Mouse (Mus musculus) intestine, embryonic 14.5 days (tissue): ENCODE measurements at regions not wholly inside any gene's neighbourhood (a gene's known extent, or its start where the extent isn't known, plus 50 kb on each side); places are given as distances from the start of the nearest gene placed in this dataset.

Experiments
- ATAC-seq: fragments of 200-750 bp; cut with Nextera tagmentation; replicated peaks from 2 replicates; pipeline ENCODE4 v1.8.0; 2017; ENCODE audit warnings: low read depth, moderate number of reproducible peaks, moderate TSS enrichment, moderate library complexity; ENCODE audit not compliant: low FRiP score, low TSS enrichment
- DNase-seq: peaks from one replicate; pipeline ENCODE4 v3.0.0-alpha.2; 2018; ENCODE audit warnings: low spot score
- H3K27ac ChIP-seq: fragments of 300-500 bp; sonication (generic); 2 replicates; pipeline ENCODE4 v1.5.1; 2014; ENCODE audit warnings: low read depth, mild to moderate bottlenecking, control low read depth
- H3K27me3 ChIP-seq: fragments of 300-500 bp; sonication (generic); replicated peaks from 2 replicates; pipeline ENCODE4 v1.6.1; 2014; ENCODE audit warnings: low read length, control low read depth; ENCODE audit not compliant: control insufficient read depth, insufficient read depth
- H3K36me3 ChIP-seq: fragments of 300-500 bp; sonication (generic); 2 replicates; pipeline ENCODE4 v1.6.1; 2014; ENCODE audit warnings: low read length, control low read depth; ENCODE audit not compliant: control insufficient read depth, insufficient read depth
- H3K4me1 ChIP-seq: fragments of 300-500 bp; sonication (generic); replicated peaks from 2 replicates; pipeline ENCODE4 v1.6.1; 2014; ENCODE audit warnings: low read length, control low read depth, mixed read lengths; ENCODE audit not compliant: control insufficient read depth, insufficient read depth
- H3K4me2 ChIP-seq: fragments of 300-500 bp; sonication (generic); 2 replicates; pipeline ENCODE4 v1.6.1; 2014; ENCODE audit warnings: low read length
- H3K4me3 ChIP-seq: fragments of 300-500 bp; sonication (generic); 2 replicates; pipeline ENCODE4 v1.5.1; 2014; ENCODE audit warnings: low read depth, low read length, control low read depth, mixed read lengths
- H3K9ac ChIP-seq: fragments of 300-500 bp; sonication (generic); 2 replicates; pipeline ENCODE4 v1.6.1; 2014; ENCODE audit warnings: mild to moderate bottlenecking, low read length
- H3K9me3 ChIP-seq: fragments of 300-500 bp; sonication (generic); 2 replicates; pipeline ENCODE4 v1.6.1; 2016; ENCODE audit warnings: low read length, control low read depth; ENCODE audit not compliant: control insufficient read depth
- WGBS: fragments of 180-500 bp; shearing (Covaris S2); extraction: QIAGEN DNeasy Blood & Tissue Kit; methylation state at CpG from one replicate; pipeline ENCODE4 v1.1.7; 2014; 5-methylcytosine and 5-hydroxymethylcytosine counted together

GRCm38 (mm10) chr3:35232487-35232886, 521.4 kb upstream of the Atp11b start:
- no peak overlapping the region for H3K9ac ChIP-seq
- H3K27me3 ChIP-seq = no peaks in the 10 kb centered on the region
- no peak overlapping the region for H3K27ac ChIP-seq
- DNase-seq (no peak), ATAC-seq (no peak)
- no peaks in the 10 kb centered on the region for H3K4me1 ChIP-seq
- H3K4me3 ChIP-seq = no peak overlapping the region
- no peaks in the 10 kb centered on the region for H3K36me3 ChIP-seq
- H3K9me3 ChIP-seq = no peaks in the 10 kb centered on the region
- H3K4me2 ChIP-seq = no peak overlapping the region
- WGBS = 62% methylated on average over 1 of the region's 1 CpGs

- Histone ChIP-seq H3K9ac (no peak overlapping the region), H3K27me3 (no peaks in the 10 kb centered on the region), H3K27ac (no peak overlapping the region), H3K4me1 (no peaks in the 10 kb centered on the region), H3K4me3 (no peak overlapping the region), H3K9me3 (no peaks in the 10 kb centered on the region), H3K36me3 (no peaks in the 10 kb centered on the region), H3K4me2 (no peak overlapping the region)
- peak; percentile 27 for DNase-seq
- 62% methylated on average over 3 of the region's 3 CpGs for WGBS
- ATAC-seq = no peak
These were observed 518.8 kb upstream of the Atp11b start for GRCm38 (mm10) chr3:35235066-35235465.

GRCm38 (mm10) chr3:35235772-35236171, 518.1 kb upstream of the Atp11b start:
- H3K27ac ChIP-seq = no peak overlapping the region
- no peak overlapping the region for H3K9ac ChIP-seq
- WGBS = 58% methylated on average over 5 of the region's 5 CpGs
- no peaks in the 10 kb centered on the region for H3K36me3 ChIP-seq
- H3K4me3 ChIP-seq = no peak overlapping the region
- H3K4me1 ChIP-seq = no peaks in the 10 kb centered on the region
- ATAC-seq (no peak), DNase-seq (peak; percentile 29)
- H3K27me3 ChIP-seq = no peaks in the 10 kb centered on the region
- no peaks in the 10 kb centered on the region for H3K9me3 ChIP-seq
- no peak overlapping the region for H3K4me2 ChIP-seq

GRCm38 (mm10) chr3:35237342-35237741, 516.6 kb upstream of the Atp11b start:
- H3K9ac ChIP-seq = no peak overlapping the region
- DNase-seq = peak; percentile 10
- WGBS = 75% methylated on average over 6 of the region's 6 CpGs

GRCm38 (mm10) chr3:35242349-35242748, 511.6 kb upstream of the Atp11b start:
- Histone ChIP-seq H3K36me3 (no peaks in the 10 kb centered on the region), H3K9ac (no peak overlapping the region), H3K4me3 (no peak overlapping the region), H3K27ac (no peak overlapping the region), H3K27me3 (no peaks in the 10 kb centered on the region), H3K9me3 (no peaks in the 10 kb centered on the region), H3K4me1 (no peaks in the 10 kb centered on the region), H3K4me2 (no peak overlapping the region)
- ATAC-seq = no peak
- 35% methylated on average over 6 of the region's 6 CpGs for WGBS
- no peak for DNase-seq

More at GRCm38 (mm10) chr3:35237342-35237741, 516.6 kb upstream of the Atp11b start:
- H3K27me3 ChIP-seq = no peaks in the 10 kb centered on the region
- no peaks in the 10 kb centered on the region for H3K9me3 ChIP-seq
- no peak overlapping the region for H3K27ac ChIP-seq
- H3K4me2 ChIP-seq = no peak overlapping the region
- no peaks in the 10 kb centered on the region for H3K36me3 ChIP-seq
- no peak for ATAC-seq
- no peak overlapping the region for H3K4me3 ChIP-seq
- H3K4me1 ChIP-seq = no peaks in the 10 kb centered on the region

GRCm38 (mm10) chr3:35242871-35243529, 510.9 kb upstream of the Atp11b start:
- 79% methylated on average over 10 of the region's 10 CpGs for WGBS
- ATAC-seq (no peak), DNase-seq (no peak)
- no peak overlapping the region for H3K4me2 ChIP-seq
- H3K4me1 ChIP-seq = no peaks in the 10 kb centered on the region
- H3K4me3 ChIP-seq = no peak overlapping the region
- H3K36me3 ChIP-seq = no peaks in the 10 kb centered on the region
- no peaks in the 10 kb centered on the region for H3K27me3 ChIP-seq
- no peaks in the 10 kb centered on the region for H3K9me3 ChIP-seq
- no peak overlapping the region for H3K9ac ChIP-seq
- H3K27ac ChIP-seq = no peak overlapping the region

- H3K9ac ChIP-seq = no peak overlapping the region
- no peak overlapping the region for H3K4me2 ChIP-seq
- ATAC-seq (no peak), DNase-seq (no peak)
- H3K27ac ChIP-seq = no peak overlapping the region
- no peaks in the 10 kb centered on the region for H3K9me3 ChIP-seq
- H3K27me3 ChIP-seq = no peaks in the 10 kb centered on the region
- H3K4me3 ChIP-seq = no peak overlapping the region
- WGBS = 40% methylated on average over 8 of the region's 8 CpGs
- 0 out of 2 replicates have a peak, but pooled peaks cover 2% of the 10 kb centered on the region for H3K4me1 ChIP-seq
- H3K36me3 ChIP-seq = no peaks in the 10 kb centered on the region
These were observed 508.9 kb upstream of the Atp11b start for GRCm38 (mm10) chr3:35245003-35245402.

GRCm38 (mm10) chr3:35245946-35246665, 507.8 kb upstream of the Atp11b start:
- no peak overlapping the region for H3K9ac ChIP-seq
- no peak overlapping the region for H3K27ac ChIP-seq
- DNase-seq (no peak), ATAC-seq (no peak)
- 0 out of 2 replicates have a peak, but pooled peaks cover 2% of the 10 kb centered on the region for H3K4me1 ChIP-seq
- H3K4me3 ChIP-seq = no peak overlapping the region
- no peak overlapping the region for H3K4me2 ChIP-seq
- H3K36me3 ChIP-seq = no peaks in the 10 kb centered on the region
- no peaks in the 10 kb centered on the region for H3K27me3 ChIP-seq
- 76% methylated on average over 10 of the region's 10 CpGs for WGBS
- H3K9me3 ChIP-seq = no peaks in the 10 kb centered on the region

GRCm38 (mm10) chr3:35249160-35249559, 504.7 kb upstream of the Atp11b start:
- H3K9ac ChIP-seq = no peak overlapping the region
- DNase-seq = no peak
- no peaks in the 10 kb centered on the region for H3K36me3 ChIP-seq
- ATAC-seq = no peak
- no peaks in the 10 kb centered on the region for H3K9me3 ChIP-seq
- 0 out of 2 replicates have a peak, but pooled peaks cover 2% of the 10 kb centered on the region for H3K4me1 ChIP-seq
- no peak overlapping the region for H3K4me2 ChIP-seq
- no peak overlapping the region for H3K4me3 ChIP-seq
- H3K27me3 ChIP-seq = no peaks in the 10 kb centered on the region
- WGBS = 42% methylated on average over 10 of the region's 10 CpGs
- no peak overlapping the region for H3K27ac ChIP-seq
